Mouse (Mus musculus) right cerebral cortex, postnatal 10 days (tissue): ENCODE data around the gene Adarb2.

Experiments
- DNase-seq, 2 experiments: peaks; one replicate each; pipeline ENCODE4 v3.0.0; 2021; ENCODE audit warnings: low spot score in 2 of 2

The Adarb2 gene

DNA sequence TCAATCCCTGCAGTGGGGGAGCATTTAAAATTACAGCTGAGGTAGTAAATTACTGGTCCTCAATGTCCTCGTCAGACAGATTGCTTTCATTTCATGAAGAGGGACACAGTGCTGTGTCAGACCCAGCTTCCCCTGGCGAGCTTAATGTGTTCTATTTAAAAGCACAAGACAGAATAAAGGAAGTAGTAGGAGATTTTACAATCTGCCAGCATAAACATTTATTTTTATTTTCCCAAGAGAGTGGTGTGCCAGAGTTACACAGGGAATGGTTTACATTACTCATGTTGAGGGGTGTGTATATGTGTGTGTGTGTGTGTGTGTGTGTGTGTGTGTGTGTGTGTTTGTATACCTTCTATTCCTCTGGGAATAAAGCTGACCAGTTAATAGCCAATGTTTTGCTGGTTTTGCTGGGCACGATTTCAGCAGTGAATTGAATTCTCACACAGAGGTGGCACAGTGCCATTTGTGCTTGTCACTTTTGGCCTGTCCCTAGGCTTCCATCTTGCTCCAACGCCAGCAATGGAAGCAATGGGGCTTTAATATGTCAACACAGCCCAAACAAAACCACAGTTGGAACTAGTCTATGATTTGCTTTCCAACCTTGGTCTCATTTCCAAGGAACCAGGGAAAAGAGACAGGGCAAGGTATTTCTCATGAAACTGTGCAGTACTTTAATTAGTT is 282.1 kb downstream of the Adarb2 start:
- DNase-seq = peak; percentile 50 to 63

DNA sequence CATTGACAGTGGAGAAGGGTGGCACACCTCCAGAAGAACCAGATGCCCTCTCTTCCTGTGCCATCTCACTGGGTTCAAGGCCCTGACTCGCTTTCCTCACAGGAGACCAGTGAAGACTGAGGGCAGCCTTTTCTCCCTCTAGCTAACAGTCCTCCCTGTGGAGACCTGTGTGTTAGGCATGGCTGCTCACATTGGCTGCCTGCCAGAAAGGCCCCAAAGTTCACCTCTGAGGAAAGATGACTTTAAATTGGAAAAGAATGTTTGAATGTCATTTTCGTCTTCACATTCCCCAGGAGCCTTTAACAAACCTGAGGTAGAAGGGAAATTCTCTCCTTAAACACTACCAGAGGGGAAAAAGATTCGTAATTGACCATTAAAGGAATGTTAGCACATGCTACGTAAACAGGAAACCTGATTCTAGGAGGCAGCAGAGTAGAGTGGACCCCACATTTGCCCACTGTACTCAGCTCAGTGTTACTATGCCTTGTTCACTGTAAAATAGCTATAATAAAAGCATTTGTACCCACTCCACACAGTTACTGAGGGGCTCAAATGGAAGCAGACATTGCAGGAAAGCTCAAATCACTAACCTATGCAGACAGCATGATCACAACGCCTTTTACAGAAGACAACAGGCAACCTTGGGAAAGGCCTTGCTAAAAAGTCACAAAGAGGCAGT is 285.2 kb downstream of the Adarb2 start:
- no peak for DNase-seq

DNA sequence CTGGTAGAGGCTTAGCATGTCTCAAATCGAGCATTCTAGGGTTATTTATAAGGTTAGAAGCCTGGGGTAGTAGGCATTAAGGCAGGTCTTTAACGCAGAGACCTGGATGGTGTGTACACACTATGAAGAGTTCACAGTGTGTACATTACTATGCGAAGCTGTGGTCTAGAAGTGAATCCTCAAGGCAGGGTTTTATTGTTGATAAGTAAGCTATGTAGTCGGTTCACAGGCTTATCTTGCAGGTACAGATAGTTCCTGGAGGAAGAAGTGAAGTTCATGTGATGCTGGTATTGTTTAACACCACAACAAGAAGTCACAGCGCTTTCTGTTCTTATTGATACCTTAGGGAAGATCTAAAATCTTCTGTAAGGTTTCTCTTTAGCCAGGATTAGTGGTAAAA is 290.7 kb downstream of the Adarb2 start:
- DNase-seq = no peak

DNA sequence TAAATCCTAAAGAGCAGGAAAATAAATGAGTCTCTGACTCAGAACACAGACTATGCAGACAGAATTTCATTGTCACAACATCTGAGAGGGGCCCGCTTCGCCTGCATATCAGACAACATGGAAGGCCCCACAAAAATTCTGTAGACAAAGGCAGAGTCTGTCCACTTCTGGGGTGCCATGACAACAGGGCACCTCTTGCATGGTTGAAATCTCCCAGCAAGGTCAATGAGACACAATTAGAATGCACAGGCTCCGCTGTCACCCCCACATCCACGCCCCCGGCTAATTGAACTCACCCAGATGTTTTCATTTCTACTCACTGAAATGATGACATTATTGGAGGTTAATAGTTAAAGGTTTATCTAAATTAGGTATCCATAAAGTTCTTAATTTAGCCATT is 296.9 kb downstream of the Adarb2 start:
- no peak for DNase-seq

DNA sequence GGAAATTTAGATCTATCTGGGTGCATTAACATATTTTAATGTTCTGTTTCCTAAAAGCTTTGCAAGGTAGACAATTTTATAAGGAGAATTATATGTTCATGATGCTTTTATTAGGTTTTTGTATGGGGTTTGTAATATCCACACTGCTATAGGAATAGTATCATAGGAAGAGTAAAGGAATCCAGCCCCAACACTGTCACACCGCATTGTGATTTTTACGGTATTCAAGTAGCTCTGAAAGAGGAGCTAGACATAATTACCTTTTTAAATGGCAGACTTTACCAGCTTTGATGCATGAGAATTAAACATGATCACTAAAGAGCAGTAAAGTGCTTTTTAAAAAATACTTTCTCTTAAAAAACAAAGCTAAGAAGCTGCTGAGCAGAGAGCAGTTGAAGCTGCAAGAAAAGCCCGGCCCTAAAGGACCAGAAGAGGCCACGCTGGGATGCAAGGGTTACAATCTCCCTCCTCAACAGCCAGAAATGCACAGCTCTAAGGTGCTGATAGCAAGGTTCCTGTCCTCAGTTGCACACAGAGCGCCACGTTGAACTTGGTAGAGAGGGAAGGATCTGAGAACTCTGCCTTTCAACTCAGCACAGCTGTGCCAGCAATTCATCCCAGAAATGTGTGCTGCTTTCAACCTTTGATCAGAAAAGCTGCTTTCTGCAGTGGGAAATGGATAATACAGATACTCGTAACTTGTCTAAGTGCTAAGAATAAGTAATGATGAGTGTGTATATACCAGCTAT is 308.6 kb downstream of the Adarb2 start:
- no peak for DNase-seq

DNA sequence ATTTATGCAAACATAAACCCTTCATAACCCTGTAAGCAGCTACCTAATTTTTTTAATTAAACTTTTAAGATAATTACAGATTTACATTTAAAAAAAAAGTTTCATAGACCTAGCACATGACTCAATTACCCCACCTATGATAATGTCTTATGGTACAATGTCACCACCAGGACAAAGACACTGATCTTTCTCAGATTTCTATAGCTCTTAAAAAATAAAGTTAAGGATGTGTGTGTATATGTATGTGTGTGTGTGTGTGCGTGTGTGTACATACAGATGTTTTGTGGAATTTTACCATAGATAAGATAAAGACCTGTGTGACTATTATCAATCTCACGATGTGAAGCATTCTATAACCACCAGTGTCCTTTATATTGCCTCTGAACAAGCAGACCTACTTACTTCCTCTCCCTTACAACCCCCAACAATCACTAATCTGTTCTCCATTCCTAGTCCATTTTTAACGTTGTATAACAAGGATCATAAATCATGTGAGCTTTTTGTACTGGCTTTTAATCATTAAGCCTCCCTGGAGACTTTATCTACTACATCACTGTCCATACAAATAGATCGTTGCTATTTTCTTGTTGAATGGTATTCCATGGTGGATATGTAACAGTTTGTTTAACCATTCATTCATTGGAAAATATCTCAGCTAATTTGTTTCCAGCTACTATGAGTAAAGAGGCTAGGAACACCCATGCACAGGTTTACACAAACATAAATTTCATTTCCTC is 313.5 kb downstream of the Adarb2 start:
- no peak for DNase-seq

DNA sequence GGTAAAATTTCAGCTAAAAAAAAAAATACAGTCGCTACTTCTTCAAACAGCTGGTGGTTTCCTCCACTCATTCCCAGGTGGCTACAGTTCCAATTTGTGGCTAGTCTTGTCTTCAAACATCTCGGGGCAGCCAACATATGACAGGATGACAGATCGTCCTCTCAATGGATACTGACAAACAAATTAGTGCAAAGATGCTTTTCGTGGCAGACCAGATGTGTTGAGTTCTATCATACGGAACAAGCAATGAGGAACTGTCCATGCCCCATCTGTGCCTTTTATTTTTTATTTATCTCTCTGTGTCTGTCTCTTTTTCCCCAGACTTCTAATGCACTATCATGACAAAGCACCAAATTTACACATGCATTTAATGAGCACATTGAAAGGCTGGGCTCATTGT is 316.5 kb downstream of the Adarb2 start:
- DNase-seq = no peak

DNA sequence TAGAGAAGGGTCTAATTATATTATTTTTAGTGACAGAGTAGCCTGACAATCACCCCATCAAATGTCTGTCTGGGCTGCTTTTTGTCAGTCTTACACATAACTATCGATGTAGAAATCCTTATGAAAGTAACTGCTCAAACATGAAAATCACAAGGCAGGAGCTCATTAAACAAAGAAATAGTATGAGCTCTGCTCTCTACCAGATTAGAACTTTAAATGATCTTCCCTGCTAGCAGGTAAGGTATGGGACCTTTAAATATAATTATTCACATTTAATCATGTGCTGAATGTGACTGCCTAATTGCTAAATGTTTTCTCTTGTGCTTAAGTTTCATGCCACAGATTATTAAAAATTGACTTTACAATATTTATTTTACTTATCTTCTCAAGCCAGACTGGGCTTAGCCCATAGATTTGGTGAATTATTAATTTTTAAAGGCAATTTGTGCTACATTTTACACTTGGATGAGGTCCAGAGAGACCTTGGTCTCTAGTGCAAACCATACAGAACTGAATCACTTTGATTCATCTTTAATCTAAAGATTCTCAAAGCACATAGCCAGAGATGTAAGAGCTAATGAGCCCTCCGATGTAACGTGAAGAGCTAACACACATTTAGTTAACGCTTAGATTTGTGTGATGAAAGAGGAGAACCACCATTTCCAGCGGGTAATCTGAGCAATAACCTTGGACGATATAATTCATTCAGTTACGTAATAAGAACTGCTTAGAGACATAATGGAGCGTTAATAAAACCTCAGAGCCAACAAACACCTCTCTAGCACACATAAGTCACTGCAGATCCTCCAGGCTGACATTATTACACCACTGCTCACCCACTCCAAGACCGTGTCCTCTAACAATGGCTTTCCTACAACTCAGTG is 323.3 kb downstream of the Adarb2 start:
- DNase-seq = no peak

DNA sequence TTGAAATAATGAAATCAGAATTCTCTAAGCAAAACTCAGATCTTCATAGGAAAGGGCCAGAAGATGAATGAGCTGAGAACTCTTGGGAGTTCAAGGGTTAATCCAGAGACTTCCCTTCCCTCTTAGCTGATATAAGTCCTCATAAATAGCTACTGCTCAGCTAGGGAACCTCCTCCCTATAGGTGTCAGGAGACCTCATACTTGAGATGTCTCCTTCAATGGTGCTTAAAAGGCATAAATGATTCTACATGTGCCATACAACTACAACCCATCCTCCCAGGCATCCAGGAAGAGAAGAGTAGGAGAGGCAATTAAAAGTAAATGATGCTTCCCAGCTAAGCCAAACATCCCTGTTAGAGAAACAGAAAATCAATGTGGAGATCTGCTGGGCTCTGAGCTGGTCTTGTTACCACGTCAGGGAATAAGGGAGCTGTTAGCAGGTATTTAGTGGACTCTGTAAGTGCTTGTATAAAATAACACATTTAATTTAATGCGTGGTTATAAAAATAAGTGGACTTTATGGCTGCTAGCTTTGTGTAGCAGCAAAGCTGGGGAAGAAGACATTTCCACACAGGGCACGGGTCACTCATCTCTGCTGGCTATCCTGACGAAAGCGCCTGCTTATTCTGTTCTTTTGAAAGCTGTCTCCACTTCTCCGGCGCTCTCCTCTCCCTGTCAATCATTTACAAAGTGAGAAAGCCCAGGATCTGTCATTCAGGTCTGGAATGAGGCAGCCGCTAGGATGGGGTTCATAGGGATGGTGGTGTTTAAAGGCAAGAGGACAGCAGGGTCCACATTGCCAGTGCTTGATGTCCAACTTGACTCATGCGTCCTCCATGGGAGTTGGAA is 331.8 kb downstream of the Adarb2 start:
- no peak for DNase-seq

DNA sequence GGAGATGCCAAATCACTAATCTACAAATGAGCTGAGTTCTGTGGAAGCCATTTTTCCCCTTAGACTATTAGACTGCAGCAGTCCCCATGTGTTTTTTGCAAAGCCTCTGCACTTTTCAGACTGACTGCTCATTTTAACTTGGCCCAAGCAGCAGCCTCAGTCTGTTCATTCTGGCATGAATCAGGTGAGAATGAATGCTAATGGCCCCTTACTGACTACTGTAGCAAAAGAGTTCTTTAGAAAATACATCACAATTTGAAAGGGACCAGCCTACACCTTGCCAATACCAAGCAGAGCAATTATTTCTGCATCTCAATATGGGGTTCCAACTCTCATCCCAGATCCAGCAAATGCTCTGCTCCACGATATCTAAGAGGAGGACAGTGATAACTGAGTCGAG is 335.8 kb downstream of the Adarb2 start:
- no peak for DNase-seq

DNA sequence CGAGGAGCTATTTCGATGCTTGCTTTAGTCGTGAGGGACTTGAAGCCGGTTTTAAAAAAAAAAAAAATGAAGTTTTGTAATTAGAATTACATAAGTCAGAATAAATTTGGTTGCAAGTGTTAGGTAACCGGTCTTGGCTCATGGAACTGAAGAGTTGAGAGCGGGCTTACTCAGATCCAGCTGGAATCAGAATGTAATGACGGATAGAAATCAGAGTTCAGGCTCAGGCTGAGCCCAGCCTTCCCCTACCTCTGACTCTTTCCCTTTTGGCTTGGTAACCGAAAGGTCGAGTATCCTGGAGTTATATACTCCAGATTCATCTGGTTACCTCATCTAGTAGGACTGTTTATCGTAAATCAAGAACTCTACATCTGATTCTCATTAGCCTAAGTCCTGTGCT is 336.2 kb downstream of the Adarb2 start:
- DNase-seq = no peak

DNA sequence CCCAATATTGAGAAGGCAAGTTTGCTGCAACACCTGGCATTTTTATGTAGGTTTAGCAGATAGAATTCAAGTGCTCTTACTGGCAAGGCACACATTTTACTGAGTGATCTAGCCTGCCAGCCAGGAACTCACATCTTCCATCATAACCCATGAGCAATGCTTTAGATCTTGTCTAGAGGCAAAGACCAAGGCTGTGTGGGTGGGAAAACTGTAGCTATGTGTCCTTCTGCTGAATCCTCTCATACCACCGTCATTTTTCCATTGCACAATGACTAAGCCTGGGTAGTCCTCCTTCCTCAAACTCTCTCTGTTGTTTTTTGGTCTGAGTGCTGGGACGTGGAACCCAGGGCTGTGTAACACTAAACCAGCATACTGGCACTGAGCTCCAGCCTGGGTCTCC is 340.0 kb downstream of the Adarb2 start:
- DNase-seq = no peak

DNA sequence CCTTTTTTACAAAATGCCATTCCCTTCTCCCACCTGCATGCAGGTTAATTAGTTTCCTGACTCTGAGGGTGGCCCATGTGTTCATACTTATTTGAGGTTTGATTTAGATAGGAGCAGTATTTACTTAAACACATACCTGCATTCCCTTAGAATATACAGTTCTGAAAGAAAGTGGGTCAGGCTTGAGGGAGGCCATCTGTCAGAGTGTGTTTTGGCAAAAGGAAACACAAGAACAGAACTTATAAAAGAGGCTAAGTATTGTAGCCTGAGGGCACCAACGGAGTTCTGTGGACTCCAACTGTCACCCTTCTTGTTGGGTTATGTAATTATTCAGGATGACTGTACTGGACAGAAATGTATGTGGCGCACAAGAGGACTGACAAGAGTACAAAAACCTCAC is 349.6 kb downstream of the Adarb2 start:
- no peak for DNase-seq

DNA sequence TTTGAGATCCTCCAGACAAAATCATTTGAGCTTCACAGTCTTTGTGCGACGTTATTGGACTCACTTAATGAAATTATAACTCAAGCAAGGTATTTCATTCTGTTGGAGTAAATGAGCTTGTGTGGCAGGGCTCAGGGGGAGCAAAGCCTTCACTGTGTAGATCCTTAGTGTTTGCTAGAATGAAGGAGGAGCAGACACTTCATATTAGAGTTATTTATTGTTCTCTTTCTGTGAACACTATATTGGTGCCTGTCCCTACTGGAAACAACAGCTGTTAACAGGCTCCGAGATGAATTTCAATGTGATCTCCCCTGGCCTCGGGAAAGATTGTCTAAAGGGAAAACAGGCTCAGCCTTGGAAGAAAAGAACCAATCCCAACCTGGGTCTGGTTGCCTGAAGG is 355.1 kb downstream of the Adarb2 start:
- DNase-seq = no peak

DNA sequence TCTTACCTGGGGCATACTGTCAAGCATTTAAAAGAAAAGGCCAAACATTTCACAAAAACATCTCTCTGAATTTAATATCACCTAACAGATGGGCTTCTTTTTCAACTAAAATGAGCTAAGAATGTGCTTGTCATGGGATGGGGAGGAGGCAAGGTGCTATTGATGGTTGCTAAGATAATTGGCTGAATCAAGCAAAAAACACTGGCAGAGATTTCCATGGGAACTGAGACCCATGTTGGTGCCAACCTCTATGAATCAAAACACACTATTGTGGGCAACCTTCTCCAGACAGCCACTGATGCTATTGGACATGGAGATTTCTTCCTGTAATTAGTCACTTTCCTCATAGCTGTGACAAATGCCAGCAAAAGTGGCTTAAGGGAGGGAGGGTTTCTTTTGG is 357.8 kb downstream of the Adarb2 start:
- peak in 1 of 2 experiments; percentile 54 for DNase-seq

DNA sequence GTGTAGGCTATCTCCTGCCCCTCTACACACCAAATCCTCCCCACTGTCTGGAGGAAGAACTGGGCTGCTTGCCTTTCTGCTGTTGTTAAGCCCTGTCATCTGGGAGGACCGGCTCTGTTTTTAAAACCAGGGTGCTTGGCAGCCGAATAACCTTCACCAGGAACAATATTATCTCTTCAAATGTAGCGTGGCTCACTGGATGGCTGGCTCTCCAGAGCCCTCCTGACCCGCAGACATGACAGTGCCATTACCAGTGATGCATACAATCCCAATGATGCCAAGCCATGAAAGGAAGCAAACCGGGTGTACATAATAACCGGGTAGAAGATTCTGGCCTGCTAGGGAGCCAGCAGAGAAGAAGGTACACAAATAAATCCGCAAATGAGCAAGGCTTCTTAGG is 360.5 kb downstream of the Adarb2 start:
- DNase-seq = no peak

DNA sequence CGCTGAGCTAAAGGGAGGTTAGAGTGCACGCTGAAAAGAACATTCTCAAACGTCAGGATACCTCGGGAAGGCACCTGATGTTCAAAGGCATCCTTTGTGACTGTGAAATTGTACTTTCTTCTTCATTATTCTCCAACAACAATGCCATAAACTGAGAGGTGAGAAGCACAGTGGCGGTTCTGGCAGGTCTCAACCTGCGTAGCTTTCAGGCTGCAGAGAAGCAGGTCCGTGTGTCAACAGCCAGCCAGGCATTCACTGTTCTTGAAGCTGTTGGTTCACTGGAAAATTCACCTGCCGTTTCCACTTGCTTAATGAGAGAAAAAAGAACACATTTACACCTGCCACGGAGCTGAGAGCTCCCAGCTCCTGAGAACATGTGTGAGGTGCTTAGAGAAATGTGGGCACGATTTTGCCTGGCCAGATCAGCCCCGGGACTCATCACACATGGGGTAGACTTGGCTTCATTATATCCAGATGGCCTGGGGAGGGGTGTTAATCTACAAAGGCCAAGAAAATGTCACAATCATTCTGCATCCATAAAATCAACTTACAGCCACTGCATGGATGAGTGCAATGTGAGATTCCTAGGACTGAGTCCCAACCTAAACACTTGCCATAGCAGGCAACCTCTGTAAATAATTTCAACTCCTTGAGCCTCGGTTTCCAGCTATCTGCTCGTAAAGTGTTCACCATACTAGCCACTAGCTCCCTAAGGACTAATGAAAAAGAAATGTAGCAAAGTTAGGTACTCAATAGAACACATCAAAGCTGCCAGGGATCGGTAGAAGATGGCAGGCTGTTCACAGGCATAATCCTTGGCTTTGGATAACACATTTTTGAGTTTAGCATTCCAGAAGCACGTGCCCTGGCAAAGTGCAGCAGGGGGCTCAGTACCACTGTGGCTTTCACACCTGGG is 364.7 kb downstream of the Adarb2 start:
- DNase-seq = no peak

DNA sequence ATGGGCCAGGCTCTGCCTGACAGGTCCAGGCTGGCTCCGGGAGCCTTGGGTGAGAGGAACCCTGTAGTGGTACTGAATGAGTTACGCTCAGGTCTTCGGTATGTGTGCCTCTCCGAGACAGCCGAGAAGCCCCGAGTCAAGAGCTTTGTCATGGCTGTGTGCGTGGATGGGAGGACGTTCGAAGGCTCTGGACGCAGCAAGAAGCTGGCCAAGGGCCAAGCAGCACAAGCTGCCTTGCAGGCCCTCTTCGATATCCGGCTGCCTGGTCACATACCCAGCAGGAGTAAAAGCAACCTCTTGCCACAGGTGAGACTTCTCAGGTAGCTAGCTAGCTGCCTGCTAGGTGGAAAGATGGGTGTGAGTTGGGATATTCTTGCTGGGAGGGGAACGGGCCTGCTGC is 367.6 kb downstream of the Adarb2 start:
- no peak for DNase-seq

DNA sequence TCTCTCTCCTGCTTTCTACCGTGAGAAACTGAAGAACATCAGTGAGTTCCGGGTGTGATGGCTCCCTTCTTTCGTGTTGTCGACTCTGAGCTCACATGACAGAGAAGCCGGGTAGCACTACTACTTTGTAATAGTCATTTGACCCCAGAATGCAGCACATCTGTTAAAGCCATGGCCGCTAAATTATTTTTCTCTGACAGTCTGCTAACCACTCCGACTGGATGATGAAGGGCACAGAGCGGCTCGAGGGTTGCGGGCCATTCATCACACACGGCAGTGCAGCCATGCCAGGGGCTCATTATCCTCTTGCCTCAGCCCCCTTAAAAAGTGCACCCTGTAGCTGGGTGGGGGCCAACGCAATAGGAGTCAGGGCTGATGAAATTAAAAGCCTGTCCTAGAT is 371.2 kb downstream of the Adarb2 start:
- no peak for DNase-seq
